Mouse (Mus musculus) left cerebral cortex, postnatal 10 days (tissue): ENCODE data around the gene Tmem167. TPM values are rescaled to one million over a fixed set of nuclear protein-coding genes. Genes with fewer than 3 reads are reported as not detected.
A peak's percentile ranks its signal among the peaks of the same experiment; 100 is the strongest.

Source experiments
- DNase-seq, 2 experiments: peaks; one replicate each; pipeline ENCODE4 v3.0.0; 2021 to 2022; ENCODE audit warnings: low spot score in 2 of 2, mixed read lengths in 1 of 2; ENCODE audit errors: extremely low spot score in 1 of 2
- intact Hi-C: fragments of 180-260 bp; cut with DNase I; formaldehyde crosslinking; loops from one replicate; pipeline ENCODE4 v1.15.1; 2025
- total RNA-seq, 2 experiments: library from RNA; stranded (reverse); gene quantifications; 2 replicates each; pipeline ENCODE4 v1.2.3; 2021

The Tmem167 gene
- total RNA-seq, 2 experiments from 2014 or later: 32.0 to 32.9 TPM

DNA sequence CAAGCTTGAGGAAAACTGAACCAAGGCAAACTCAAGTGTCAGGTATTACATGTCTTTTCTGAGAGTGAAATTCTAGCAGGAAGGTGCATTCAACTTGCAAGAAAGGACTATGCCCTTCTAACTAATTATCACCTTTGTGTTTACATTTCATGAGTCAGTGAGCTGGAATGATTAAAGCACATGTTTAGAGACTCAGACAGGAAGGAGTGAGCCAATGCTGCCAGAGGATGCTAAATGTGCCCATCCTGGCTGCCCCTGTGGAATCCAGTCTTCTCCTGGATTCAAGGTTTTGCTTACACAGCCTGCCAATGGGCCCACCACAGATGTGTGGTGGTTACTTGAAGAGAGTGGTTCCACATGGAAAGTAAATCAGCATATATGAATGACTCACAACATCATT, 82.5 kb downstream of the Tmem167 start:
- intact Hi-C loops: no loop called here
- no peak for DNase-seq

DNA sequence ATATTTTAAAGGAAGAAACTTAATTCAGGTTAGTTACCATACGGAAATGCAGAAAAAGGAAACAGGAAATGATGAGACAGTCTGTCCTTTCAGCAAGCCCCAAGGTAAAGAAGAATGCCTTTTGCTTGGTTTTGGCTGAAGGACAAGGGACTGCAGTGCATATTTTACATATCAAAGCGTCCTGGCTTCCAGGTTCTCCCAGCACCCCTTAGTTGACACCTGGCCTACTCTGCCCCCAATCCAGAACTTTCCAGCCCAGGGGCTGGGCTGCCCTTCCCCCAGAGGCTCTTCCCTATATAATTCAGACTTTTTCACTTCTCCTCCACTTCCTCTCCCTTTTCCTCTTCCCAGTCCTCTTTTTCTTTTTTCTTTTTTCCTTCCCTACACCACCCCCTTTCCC, 86.7 kb downstream of the Tmem167 start:
- DNase-seq: no peak
- intact Hi-C loops: no loop called here

GRCm38 (mm10) chr13:90182262-90182661, 93.3 kb downstream of the Tmem167 start:
- intact Hi-C loops: no loop called here

GRCm38 (mm10) chr13:90183536-90183935, 94.6 kb downstream of the Tmem167 start:
- intact Hi-C loops: no loop called here
- DNase-seq: no peak

More at GRCm38 (mm10) chr13:90182262-90182661, 93.3 kb downstream of the Tmem167 start:
- DNase-seq: no peak

GRCm38 (mm10) chr13:90186694-90187093, 97.8 kb downstream of the Tmem167 start:
- DNase-seq: no peak
- intact Hi-C loops: no loop called here

GRCm38 (mm10) chr13:90188021-90188420, 99.1 kb downstream of the Tmem167 start:
- no peak for DNase-seq
- intact Hi-C loops: no loop called here

- intact Hi-C loops: no loop called here
- DNase-seq: peak in 1 of 2 experiments; percentile 16
Observed at GRCm38 (mm10) chr13:90191794-90192193, 102.9 kb downstream of the Tmem167 start.

Other genes with a start within 250 kb of the Tmem167 start
- gene Xrcc4, start 485 bp downstream of the Tmem167 start, total RNA-seq: 10 to 100 TPM; 14.8 to 15.0 TPM